In genomic region chr10:86011172-86011571, GRCm38 (mm10) we compare ENCODE assay signal across 22 mouse cellular contexts. TPM values are rescaled to one million over a fixed set of nuclear protein-coding genes. Genes with fewer than 3 reads are reported as not detected.
DNase-seq lines count a peak whose midpoint lies in the region; ATAC-seq and TF ChIP-seq lines count a peak whose summit lies in the region.
"Had no signal": no experiment of that assay in that cellular context is flagged by ENCODE, and none has a peak within 500 bp of the region (broad histone marks: within the 10 kb centered on the region; RNA-seq: fewer than 3 reads in every experiment).

No protein-coding gene starts in this region.

- H3K4me1 ChIP-seq in midbrain, embryonic 11.5 days (ENCODE audit: control insufficient read depth, insufficient read depth, low read length) = no peaks in the 10 kb centered on the region
- H3K4me1 ChIP-seq in midbrain, embryonic 14.5 days (ENCODE audit: control insufficient read depth, insufficient read depth, low read length) = no peaks in the 10 kb centered on the region
- H3K4me1 ChIP-seq in stomach, postnatal 0 days (replicated peaks; ENCODE audit: control insufficient read depth, insufficient read depth) = no peaks in the 10 kb centered on the region
- H3K4me1 ChIP-seq in intestine, embryonic 16.5 days (ENCODE audit: control insufficient read depth, insufficient read depth, low read length) = no peaks in the 10 kb centered on the region
- H3K4me1 ChIP-seq: embryonic facial prominence, embryonic 15.5 days; forebrain, embryonic 10.5 days; heart, embryonic 10.5 days; heart, embryonic 15.5 days; hindbrain, embryonic 15.5 days had no signal

- no peak for ATAC-seq in midbrain, embryonic 11.5 days (ENCODE audit: low FRiP score)
- no peak for ATAC-seq in midbrain, embryonic 14.5 days (ENCODE audit: low FRiP score, low TSS enrichment)
- ATAC-seq in hematopoietic stem cell, adult 5-6 weeks (replicated peaks in 1 of 2; ENCODE audit: insufficient read depth in 1 of 2, low FRiP score in 2 of 2, low TSS enrichment in 1 of 2, low read depth in 1 of 2, poor library complexity in 2 of 2, severe bottlenecking in 2 of 2) = peak; percentile 68 to 82; a peak in 3 of 4 replicates
- no peak for ATAC-seq in stomach, postnatal 0 days (ENCODE audit: low FRiP score, low TSS enrichment)
- ATAC-seq in intestine, embryonic 16.5 days = no peak
- ATAC-seq: forebrain, embryonic 14.5 days had no signal

- H3K4me3 ChIP-seq in midbrain, embryonic 11.5 days (ENCODE audit: low read depth, low read length) = no peak overlapping the region
- H3K4me3 ChIP-seq in midbrain, embryonic 14.5 days (replicated peaks; ENCODE audit: low read depth, low read length) = no peak overlapping the region
- no peak overlapping the region for H3K4me3 ChIP-seq in stomach, postnatal 0 days (ENCODE audit: low read depth, low read length)
- no peak overlapping the region for H3K4me3 ChIP-seq in intestine, embryonic 16.5 days (ENCODE audit: low read length)
- H3K4me3 ChIP-seq: embryonic facial prominence, embryonic 15.5 days; erythroblast, embryonic 14.5 days; forebrain, embryonic 10.5 days; gastrocnemius, adult 2 months; heart, embryonic 10.5 days; heart, embryonic 15.5 days; hindbrain, embryonic 15.5 days had no signal

- H3K9me3 ChIP-seq in midbrain, embryonic 11.5 days (ENCODE audit: control insufficient read depth, low read length) = no peaks in the 10 kb centered on the region
- H3K9me3 ChIP-seq in midbrain, embryonic 14.5 days (ENCODE audit: control insufficient read depth, low read length) = no peaks in the 10 kb centered on the region
- H3K9me3 ChIP-seq in stomach, postnatal 0 days (ENCODE audit: control insufficient read depth, low read length) = no peaks in the 10 kb centered on the region
- H3K9me3 ChIP-seq in intestine, embryonic 16.5 days (ENCODE audit: control insufficient read depth, low read length) = no peaks in the 10 kb centered on the region
- H3K9me3 ChIP-seq: embryonic facial prominence, embryonic 15.5 days; forebrain, embryonic 10.5 days; heart, embryonic 10.5 days; heart, embryonic 15.5 days; hindbrain, embryonic 15.5 days had no signal

- no peak overlapping the region for H3K27ac ChIP-seq in midbrain, embryonic 11.5 days (ENCODE audit: low read depth, low read length)
- no peak overlapping the region for H3K27ac ChIP-seq in midbrain, embryonic 14.5 days (replicated peaks; ENCODE audit: low read depth, low read length)
- peak overlapping the region; percentile 24; the same call in 1 of the 2 replicates for H3K27ac ChIP-seq in stomach, postnatal 0 days (replicated peaks)
- no peak overlapping the region for H3K27ac ChIP-seq in intestine, embryonic 16.5 days (ENCODE audit: low read length)
- H3K27ac ChIP-seq: embryonic facial prominence, embryonic 15.5 days; forebrain, embryonic 10.5 days; gastrocnemius, adult 2 months; heart, embryonic 10.5 days; heart, embryonic 15.5 days; hindbrain, embryonic 15.5 days had no signal

- DNase-seq in midbrain, embryonic 11.5 days (ENCODE audit: low spot score, missing footprints) = peak; percentile 12
- no peak for DNase-seq in midbrain, embryonic 14.5 days
- DNase-seq in Muller cell, postnatal 12 days (ENCODE audit: inconsistent ontology term) = peak; percentile 56
- DNase-seq in stomach, postnatal 0 days (ENCODE audit: low spot score) = no peak
- DNase-seq in left cerebral cortex, adult 11 months (ENCODE audit: low spot score) = no peak
- DNase-seq: cerebellum, adult 2 months; cerebellum, postnatal 10 days; gastrocnemius, adult 2 months; gastrocnemius, postnatal 25 days; heart, adult 18-20 months; heart, postnatal 14 days had no signal

- H3K36me3 ChIP-seq in midbrain, embryonic 11.5 days (ENCODE audit: control insufficient read depth, insufficient read depth, low read length) = no peaks in the 10 kb centered on the region
- H3K36me3 ChIP-seq in midbrain, embryonic 14.5 days (ENCODE audit: control insufficient read depth, insufficient read depth, low read length) = no peaks in the 10 kb centered on the region
- H3K36me3 ChIP-seq in stomach, postnatal 0 days (ENCODE audit: control insufficient read depth, insufficient read depth, low read length) = no peaks in the 10 kb centered on the region
- no peaks in the 10 kb centered on the region for H3K36me3 ChIP-seq in intestine, embryonic 16.5 days (ENCODE audit: control insufficient read depth, insufficient read depth, low read length)
- H3K36me3 ChIP-seq: embryonic facial prominence, embryonic 15.5 days; forebrain, embryonic 10.5 days; heart, embryonic 10.5 days; heart, embryonic 15.5 days; hindbrain, embryonic 15.5 days had no signal

- no peak for TF ChIP-seq EP300 in stomach, postnatal 0 days (optimal IDR thresholded peaks at IDR 0.05)

- no peak overlapping the region for H3K4me2 ChIP-seq in midbrain, embryonic 11.5 days
- H3K4me2 ChIP-seq in midbrain, embryonic 14.5 days (ENCODE audit: low read length) = no peak overlapping the region
- H3K4me2 ChIP-seq in stomach, postnatal 0 days (replicated peaks; ENCODE audit: low read depth) = no peak overlapping the region
- H3K4me2 ChIP-seq in intestine, embryonic 16.5 days (ENCODE audit: low read depth, low read length) = no peak overlapping the region
- H3K4me2 ChIP-seq: embryonic facial prominence, embryonic 15.5 days; heart, embryonic 15.5 days; hindbrain, embryonic 15.5 days had no signal

- H3K27me3 ChIP-seq in midbrain, embryonic 11.5 days (ENCODE audit: control insufficient read depth, insufficient read depth, low read length) = no peaks in the 10 kb centered on the region
- H3K27me3 ChIP-seq in midbrain, embryonic 14.5 days (ENCODE audit: control insufficient read depth, insufficient read depth, low read length) = no peaks in the 10 kb centered on the region
- H3K27me3 ChIP-seq in stomach, postnatal 0 days (ENCODE audit: control insufficient read depth, insufficient read depth, low read length) = no peaks in the 10 kb centered on the region
- H3K27me3 ChIP-seq in intestine, embryonic 16.5 days (replicated peaks; ENCODE audit: control insufficient read depth, insufficient read depth, low read length) = no peaks in the 10 kb centered on the region
- H3K27me3 ChIP-seq: embryonic facial prominence, embryonic 15.5 days; heart, embryonic 15.5 days; hindbrain, embryonic 15.5 days had no signal

- no peak overlapping the region for H3K9ac ChIP-seq in midbrain, embryonic 11.5 days (ENCODE audit: low read length)
- H3K9ac ChIP-seq in midbrain, embryonic 14.5 days (replicated peaks; ENCODE audit: low read length) = no peak overlapping the region
- H3K9ac ChIP-seq in stomach, postnatal 0 days (ENCODE audit: low read length) = no peak overlapping the region
- H3K9ac ChIP-seq in intestine, embryonic 16.5 days (ENCODE audit: low read depth, low read length) = no peak overlapping the region
- H3K9ac ChIP-seq: embryonic facial prominence, embryonic 15.5 days; heart, embryonic 15.5 days; hindbrain, embryonic 15.5 days had no signal

- TF ChIP-seq CTCF in stomach, postnatal 0 days (IDR thresholded peaks at IDR 0.05; ENCODE audit: low read depth) = no peak

- WGBS in midbrain, embryonic 11.5 days = 91% methylated on average over 2 of the region's 2 CpGs
- WGBS in midbrain, embryonic 14.5 days = 79% methylated on average over 2 of the region's 2 CpGs
- 75% methylated on average over 2 of the region's 2 CpGs for WGBS in stomach, postnatal 0 days
- 82% methylated on average over 2 of the region's 2 CpGs for WGBS in intestine, embryonic 16.5 days

RNA-seq across cellular contexts. Expression of gene Bpifc, which starts 0.5 kb away (rescaled TPM):
- polyA plus RNA-seq in midbrain, embryonic 11.5 days (2014; fragmentation: Nextera tagmentation; extraction: Ambion mirVana) = 0.12 TPM in 1 of 2 replicates, not detected in the other
- polyA plus RNA-seq in midbrain, embryonic 14.5 days (2014; fragmentation: Nextera tagmentation; extraction: Ambion mirVana) = not detected in 2 replicates
- total RNA-seq in hematopoietic stem cell, adult 5-6 weeks (2017) = 1.6 and 2.6 TPM in 2 replicates
- polyA plus RNA-seq in stomach, postnatal 0 days (2015; fragmentation: Nextera tagmentation; extraction: Ambion mirVana) = 14.9 and 15.6 TPM in 2 replicates
- 0.05 TPM in 1 of 2 replicates, not detected in the other for polyA plus RNA-seq in intestine, embryonic 16.5 days (2015; fragmentation: Nextera tagmentation; extraction: Ambion mirVana)
- total RNA-seq: ES-E14; gastrocnemius, adult 2 months; gastrocnemius, postnatal 25 days; heart, adult 18-20 months; heart, postnatal 14 days had no signal
- polyA plus RNA-seq: embryonic facial prominence, embryonic 11.5 days; erythroblast, embryonic 14.5 days; forebrain, embryonic 10.5 days; forebrain, embryonic 14.5 days; heart, embryonic 15.5 days; hindbrain, embryonic 15.5 days had no signal

RNA-seq across cellular contexts. Expression of gene Fbxo7, which starts 10.6 kb away (rescaled TPM):
- polyA plus RNA-seq in midbrain, embryonic 11.5 days (2014; fragmentation: Nextera tagmentation; extraction: Ambion mirVana) = 16.6 and 17.2 TPM in 2 replicates
- 18.9 and 19.6 TPM in 2 replicates for polyA plus RNA-seq in midbrain, embryonic 14.5 days (2014; fragmentation: Nextera tagmentation; extraction: Ambion mirVana)
- 24.6 and 27.3 TPM in 2 replicates for total RNA-seq in hematopoietic stem cell, adult 5-6 weeks (2017)
- polyA plus RNA-seq in stomach, postnatal 0 days (2015; fragmentation: Nextera tagmentation; extraction: Ambion mirVana) = 24.8 and 28.1 TPM in 2 replicates
- polyA plus RNA-seq in intestine, embryonic 16.5 days (2015; fragmentation: Nextera tagmentation; extraction: Ambion mirVana) = 29.9 and 32.8 TPM in 2 replicates

RNA-seq across cellular contexts. Expression of gene Rtcb, which starts 53.5 kb away (rescaled TPM):
- 203 and 206 TPM in 2 replicates for polyA plus RNA-seq in midbrain, embryonic 11.5 days (2014; fragmentation: Nextera tagmentation; extraction: Ambion mirVana)
- 169 and 178 TPM in 2 replicates for polyA plus RNA-seq in midbrain, embryonic 14.5 days (2014; fragmentation: Nextera tagmentation; extraction: Ambion mirVana)
- total RNA-seq in hematopoietic stem cell, adult 5-6 weeks (2017) = 210 and 223 TPM in 2 replicates
- polyA plus RNA-seq in stomach, postnatal 0 days (2015; fragmentation: Nextera tagmentation; extraction: Ambion mirVana) = 101 and 102 TPM in 2 replicates
- 146 and 157 TPM in 2 replicates for polyA plus RNA-seq in intestine, embryonic 16.5 days (2015; fragmentation: Nextera tagmentation; extraction: Ambion mirVana)

Comparison
In these comparisons a context has a peak if more than half of its experiments do, and no peak if none do; other contexts are left out.
1. DNase-seq: peak in midbrain, embryonic 11.5 days (single experiment) and Muller cell, postnatal 12 days (single experiment); none in midbrain, embryonic 14.5 days (single experiment), stomach, postnatal 0 days (single experiment) and left cerebral cortex, adult 11 months (single experiment).
2. ATAC-seq: peak in hematopoietic stem cell, adult 5-6 weeks (2 of 2); none in midbrain, embryonic 11.5 days (single experiment), midbrain, embryonic 14.5 days (single experiment), stomach, postnatal 0 days (single experiment) and intestine, embryonic 16.5 days (single experiment).
3. RNA of gene Bpifc, which starts 0.5 kb away (polyA plus RNA-seq): 14.9 to 15.6 TPM in stomach, postnatal 0 days; 0.12 TPM in midbrain, embryonic 11.5 days, not detected in midbrain, embryonic 14.5 days and 0.05 TPM in intestine, embryonic 16.5 days; every median in the first group is over 10 times any median in the second.